Mouse (Mus musculus): ENCODE measurements around the gene Crtam.

Crtam gene

GRCm38 (mm10) chr9:41004415-41004814, at the start of gene Crtam:
Crtam (minus strand) TSS chr9:41004628.
- in situ Hi-C loops (cut with MseI, MboI): no loop called here

DNA sequence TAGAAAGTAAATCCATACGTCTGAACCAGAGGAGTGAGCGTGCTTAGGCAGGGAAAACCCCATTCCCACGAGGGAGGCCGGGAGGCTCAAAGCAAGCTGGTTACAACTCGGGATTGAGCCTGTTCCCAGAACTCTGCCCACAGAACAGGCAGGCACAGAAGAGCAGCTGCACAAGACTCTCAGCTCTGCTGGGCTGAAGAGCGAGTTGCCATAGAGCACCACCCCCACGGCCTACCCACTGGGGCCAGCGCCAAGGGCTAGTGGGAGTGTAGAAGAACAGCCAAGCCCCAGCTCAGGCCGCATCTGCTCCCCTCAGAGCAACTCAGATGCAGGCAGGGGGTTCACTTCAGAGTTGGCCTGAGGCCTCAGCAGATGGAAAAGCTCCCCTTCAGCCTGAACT, 49.7 kb upstream of the Crtam start:
- in situ Hi-C loops (cut with MseI, MboI): no loop called here

- in situ Hi-C loops (cut with MseI, MboI): no loop called here
These were observed 49.0 kb upstream of the Crtam start for GRCm38 (mm10) chr9:41053478-41053877.

GRCm38 (mm10) chr9:41051080-41051932, 46.9 kb upstream of the Crtam start:
- in situ Hi-C loops (cut with MseI, MboI): no loop called here

DNA sequence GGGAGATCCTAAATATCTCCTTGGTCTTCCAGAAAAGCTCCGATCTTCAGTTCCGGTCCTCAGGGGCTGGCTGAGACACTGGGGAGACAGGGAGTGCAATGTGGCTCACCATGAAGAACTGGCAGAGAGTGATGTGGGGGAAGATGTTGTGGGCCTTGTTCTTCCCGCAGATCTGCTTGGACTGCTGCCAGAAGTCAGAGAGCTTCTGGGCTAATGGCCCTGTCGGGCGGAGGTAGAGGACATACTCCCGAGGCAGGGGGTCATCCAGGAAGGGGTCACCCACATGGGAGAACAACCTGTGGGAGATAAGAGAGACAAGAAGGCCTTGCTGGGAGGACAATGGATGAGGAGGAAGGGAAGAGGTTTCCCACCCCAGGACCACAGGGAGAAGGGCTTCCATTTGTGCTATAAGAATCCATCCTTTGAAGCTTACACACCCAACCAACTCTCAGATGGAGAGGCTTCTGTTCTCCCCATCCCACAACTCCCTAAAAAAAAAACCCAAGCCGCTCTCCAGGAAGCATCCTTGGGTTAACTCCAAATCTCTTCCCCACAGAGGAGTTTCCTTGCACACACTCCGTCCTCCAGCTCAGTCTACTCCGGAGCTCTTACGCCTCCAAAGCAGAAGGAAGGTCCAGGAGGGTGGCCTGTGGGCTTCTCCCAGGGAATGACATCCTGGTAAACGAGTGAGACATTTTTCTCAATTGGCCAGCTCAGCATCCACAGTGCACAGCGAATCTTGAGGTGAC, 46.1 kb upstream of the Crtam start:
- in situ Hi-C loops (cut with MseI, MboI): no loop called here

GRCm38 (mm10) chr9:41049282-41049681, 44.9 kb upstream of the Crtam start:
- in situ Hi-C loops (cut with MseI, MboI): loop anchor here (5.0 kb wide), 1 partner anchor 138 kb away; no protein-coding TSS in a partner anchor

GRCm38 (mm10) chr9:41048820-41049219, 44.4 kb upstream of the Crtam start:
- in situ Hi-C loops (cut with MseI, MboI): loop anchor here (5.0 kb wide), 1 partner anchor 138 kb away; no protein-coding TSS in a partner anchor

GRCm38 (mm10) chr9:41048216-41048615, 43.8 kb upstream of the Crtam start:
- in situ Hi-C loops (cut with MseI, MboI): loop anchor here (5.0 kb wide), 1 partner anchor 139 kb away; no protein-coding TSS in a partner anchor

DNA sequence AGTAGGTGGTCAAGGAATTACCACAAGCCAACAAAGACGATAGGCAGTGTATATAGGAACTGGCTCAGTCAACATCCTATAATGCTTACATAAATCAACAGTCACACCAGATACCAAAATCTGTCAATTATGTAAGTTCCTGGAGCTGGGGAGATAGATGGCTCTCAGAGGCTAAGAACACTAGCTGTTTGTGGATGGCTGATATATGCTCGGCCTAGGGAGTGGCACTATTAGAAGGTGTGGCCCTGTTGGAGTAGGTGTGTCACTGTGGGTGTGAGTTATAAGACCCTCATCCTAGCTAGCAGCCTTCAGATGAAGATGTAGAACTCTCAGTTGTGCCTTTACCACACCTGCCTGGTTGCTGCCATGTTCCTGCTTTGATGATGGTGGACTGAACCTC, 43.2 kb upstream of the Crtam start:
- in situ Hi-C loops (cut with MseI, MboI): loop anchor here (5.0 kb wide), 1 partner anchor 140 kb away; no protein-coding TSS in a partner anchor

DNA sequence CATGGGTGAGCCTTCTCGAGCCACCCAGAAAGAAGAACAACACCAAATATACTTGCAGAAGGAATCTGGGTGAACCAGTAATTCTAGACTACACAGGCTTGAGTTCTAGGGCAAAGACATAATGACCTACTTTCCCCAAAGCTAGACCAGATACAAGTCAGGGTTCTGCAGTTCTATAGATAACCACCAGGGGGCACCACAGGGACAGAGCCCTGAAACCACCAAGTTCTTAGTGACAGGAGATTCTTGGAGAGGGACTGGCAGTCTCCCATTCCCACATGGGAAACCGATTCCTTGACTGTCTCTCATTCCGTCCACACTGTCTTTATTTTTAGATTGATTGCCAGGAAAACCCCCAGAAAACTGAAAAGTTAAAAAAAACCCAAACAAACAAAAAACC, 40.2 kb upstream of the Crtam start:
- in situ Hi-C loops (cut with MseI, MboI): loop anchor here (5.0 kb wide), 1 partner anchor 143 kb away; no protein-coding TSS in a partner anchor

DNA sequence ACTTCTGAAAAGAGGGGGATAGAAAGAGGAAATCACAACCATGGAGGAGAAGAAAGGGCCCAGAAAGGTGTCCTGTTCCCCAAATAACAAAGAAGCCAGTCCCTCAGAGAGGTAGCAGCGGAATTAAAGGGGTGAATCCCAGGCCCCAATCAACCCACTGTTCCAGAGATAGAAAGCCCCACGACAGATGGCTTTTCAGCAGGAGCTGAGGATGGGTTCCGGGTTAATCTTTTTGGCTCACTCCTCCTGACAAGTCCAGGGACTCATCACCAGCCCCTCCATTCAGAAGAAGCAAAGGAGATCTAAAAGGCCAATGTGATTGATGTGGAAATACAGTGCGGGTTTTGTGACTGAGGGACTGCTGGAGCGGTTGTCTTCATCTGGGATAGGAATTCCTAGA, 39.2 kb upstream of the Crtam start:
- in situ Hi-C loops (cut with MseI, MboI): no loop called here

DNA sequence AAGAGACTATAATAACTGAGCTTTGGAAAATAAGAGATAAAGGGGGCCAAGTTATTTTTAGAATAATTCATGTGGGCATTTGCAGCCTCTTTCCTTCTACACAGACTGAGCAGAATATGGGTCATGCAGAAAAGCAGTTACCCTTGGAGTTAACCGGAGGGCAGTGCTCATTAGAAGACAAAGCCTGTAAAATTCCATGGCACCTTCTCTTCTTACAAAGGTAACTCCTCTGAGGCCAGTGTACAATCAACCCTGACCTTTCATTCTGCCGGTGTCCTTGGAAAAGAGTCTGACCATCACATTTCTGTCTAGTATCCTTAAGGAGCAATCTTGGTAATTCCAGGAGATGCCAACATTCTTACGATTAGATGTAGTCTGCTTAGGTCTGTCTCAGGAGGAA, 37.0 kb upstream of the Crtam start:
- in situ Hi-C loops (cut with MseI, MboI): no loop called here

- in situ Hi-C loops (cut with MseI, MboI): no loop called here
These were observed 33.8 kb upstream of the Crtam start for GRCm38 (mm10) chr9:41038150-41038664.

- in situ Hi-C loops (cut with MseI, MboI): no loop called here
These were observed 27.4 kb upstream of the Crtam start for GRCm38 (mm10) chr9:41031590-41032489.

DNA sequence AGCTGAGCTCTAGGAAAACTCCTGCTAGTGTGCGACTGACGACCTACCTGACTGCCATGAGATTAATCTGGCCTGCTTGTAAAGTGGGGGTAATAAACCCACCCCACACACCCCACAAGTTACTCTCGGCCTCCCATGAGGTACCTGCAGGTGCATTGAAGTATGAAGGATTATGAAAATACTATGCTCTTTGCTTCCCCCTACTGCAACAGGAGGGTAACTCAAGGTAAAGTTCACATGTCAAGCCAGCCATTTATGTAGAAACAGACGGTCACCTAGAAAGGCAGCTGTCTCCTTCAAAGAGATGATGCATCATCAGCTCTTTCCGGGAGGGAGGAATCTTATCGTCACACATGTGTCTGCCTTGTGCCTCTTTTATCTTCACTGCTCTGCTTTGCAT, 25.4 kb upstream of the Crtam start:
- in situ Hi-C loops (cut with MseI, MboI): no loop called here

GRCm38 (mm10) chr9:41028470-41028869, 24.0 kb upstream of the Crtam start:
- in situ Hi-C loops (cut with MseI, MboI): no loop called here

GRCm38 (mm10) chr9:41021690-41022089, 17.3 kb upstream of the Crtam start:
- in situ Hi-C loops (cut with MseI, MboI): no loop called here

- in situ Hi-C loops (cut with MseI, MboI): no loop called here
These were observed 16.1 kb upstream of the Crtam start for GRCm38 (mm10) chr9:41020486-41020885.

- in situ Hi-C loops (cut with MseI, MboI): no loop called here
These were observed 10.1 kb upstream of the Crtam start for GRCm38 (mm10) chr9:41014512-41014911.

DNA sequence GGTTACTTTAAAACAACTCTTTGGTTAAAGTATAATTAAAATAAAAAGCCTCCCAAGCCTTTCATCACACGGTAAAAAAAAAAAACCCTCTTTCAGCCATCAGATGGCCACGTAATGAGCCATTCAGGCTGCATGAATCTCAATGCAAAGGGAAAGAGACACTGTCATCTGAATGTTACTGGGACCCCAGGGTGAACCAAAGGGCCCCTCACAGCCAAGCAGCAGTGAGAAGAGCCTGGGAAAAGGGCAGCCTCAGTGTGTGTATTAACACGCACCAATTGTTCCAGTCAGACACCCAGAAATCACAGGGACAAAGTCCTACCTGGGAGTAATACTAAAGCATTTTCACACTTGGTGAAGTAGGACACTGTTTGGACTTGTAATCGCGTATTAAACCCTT, 8.0 kb upstream of the Crtam start:
- in situ Hi-C loops (cut with MseI, MboI): no loop called here

All from mouse trophoblast stem cell (cell line).